ENCODE assay signal across 29 mouse cellular contexts in the genomic region with DNA sequence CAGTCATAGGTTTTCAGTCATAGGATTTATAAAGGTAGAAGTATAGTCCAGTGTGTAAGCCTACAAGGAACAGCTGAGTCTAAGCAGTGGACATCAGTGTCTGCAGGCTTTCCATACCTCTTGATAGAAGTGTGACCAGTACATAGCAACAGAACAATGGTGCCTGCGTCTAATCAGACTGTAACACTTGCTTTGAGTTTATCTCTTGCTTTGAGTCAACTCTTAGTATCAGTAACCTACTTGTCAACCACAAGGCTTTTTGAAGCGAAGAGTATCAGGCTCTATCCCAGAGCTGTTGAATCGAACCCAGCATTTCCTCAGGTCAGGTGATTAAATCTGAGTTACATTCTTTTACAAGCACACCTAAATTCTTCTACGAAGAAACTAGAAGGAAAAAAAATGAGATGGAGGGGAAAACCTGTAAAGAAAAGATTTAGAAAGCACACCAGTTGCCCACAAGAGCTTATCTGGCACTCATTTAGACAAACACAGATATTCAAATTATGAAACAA. TPM values are rescaled to one million over a fixed set of nuclear protein-coding genes. Genes with fewer than 3 reads are reported as not detected.
DNase-seq lines count a peak whose midpoint lies in the region; ATAC-seq and TF ChIP-seq lines count a peak whose summit lies in the region.
"Had no signal": no experiment of that assay in that cellular context is flagged by ENCODE, and none has a peak within 500 bp of the region (broad histone marks: within the 10 kb centered on the region; RNA-seq: fewer than 3 reads in every experiment).

No protein-coding gene starts in this region.

- 22% methylated on average over 4 of the region's 4 CpGs for WGBS in liver, embryonic 16.5 days (ENCODE audit: insufficient replicate concordance)
- 91% methylated on average over 4 of the region's 4 CpGs for WGBS in hindbrain, embryonic 12.5 days
- 97% methylated on average over 4 of the region's 4 CpGs for WGBS in hindbrain, embryonic 14.5 days

- H3K27ac ChIP-seq in CH12.LX (ENCODE audit: insufficient read depth, low read depth): no peak overlapping the region
- H3K27ac ChIP-seq in MEL (ENCODE audit: control insufficient read depth, low read depth, low read length): peak overlapping the region; percentile 8; the same call in 1 of the 2 replicates
- no peak overlapping the region for H3K27ac ChIP-seq in liver, embryonic 16.5 days (ENCODE audit: low read length)
- H3K27ac ChIP-seq in hindbrain, embryonic 12.5 days: no peak overlapping the region
- no peak overlapping the region for H3K27ac ChIP-seq in hindbrain, embryonic 14.5 days
- H3K27ac ChIP-seq: embryonic facial prominence, embryonic 13.5 days; forebrain, embryonic 10.5 days; gastrocnemius, adult 2 months; heart, adult 2 months; intestine, embryonic 15.5 days; kidney, postnatal 0 days; lung, embryonic 15.5 days; midbrain, embryonic 12.5 days; neural tube, embryonic 13.5 days had no signal

- peaks cover 5% of the 10 kb centered on the region; the same call in 1 of the 2 replicates for H3K79me2 ChIP-seq in CH12.LX (replicated peaks; ENCODE audit: control insufficient read depth, extremely low read depth, insufficient read depth, poor library complexity, severe bottlenecking)
- H3K79me2 ChIP-seq in MEL (ENCODE audit: control insufficient read depth, insufficient read depth, low read length, poor library complexity): peaks cover 12% of the 10 kb centered on the region

- DNase-seq in CH12.LX (ENCODE audit: extremely low read depth) (peak; percentile 17), MEL (ENCODE audit: low read depth, low spot score) (peak; percentile 74)
- DNase-seq in induced T-regulatory cell, adult 2 months (ENCODE audit: low read depth): peak; percentile 32
- DNase-seq in kidney, adult 11 months: no peak
- no peak for DNase-seq in hindbrain, embryonic 14.5 days (ENCODE audit: low spot score)
- DNase-seq: adrenal gland, postnatal 25 days; B cell, adult 2 months; cerebellum, adult 8-10 months; cerebellum, postnatal 36 days; gastrocnemius, adult 2 months; gastrocnemius, postnatal 36 days; heart, adult 2 months; heart, postnatal 4 days; kidney, adult 8-10 months; layer of hippocampus, postnatal 36 days; left cerebral cortex, postnatal 4 days; thymus, postnatal 4 days had no signal

- in situ Hi-C loops in CH12.LX (cut with MboI; ENCODE audit: low pct_ligation_motif_present, low pct_unique_long_range_greater_than_20kb, low sequenced_read_pairs): no loop called here

- no peak overlapping the region for H3K4me2 ChIP-seq in CH12.LX (ENCODE audit: insufficient read depth, low read depth, poor library complexity, severe bottlenecking)
- H3K4me2 ChIP-seq in liver, embryonic 16.5 days (ENCODE audit: low read depth, low read length): no peak overlapping the region
- no peak overlapping the region for H3K4me2 ChIP-seq in hindbrain, embryonic 12.5 days (replicated peaks)
- no peak overlapping the region for H3K4me2 ChIP-seq in hindbrain, embryonic 14.5 days (replicated peaks)
- H3K4me2 ChIP-seq: embryonic facial prominence, embryonic 13.5 days; intestine, embryonic 15.5 days; lung, embryonic 15.5 days; midbrain, embryonic 12.5 days; neural tube, embryonic 13.5 days had no signal

- peaks cover 21 to 70% of the 10 kb centered on the region in 2 experiments for H3K36me3 ChIP-seq in CH12.LX (replicated peaks in 1 of 2; ENCODE audit: control insufficient read depth in 1 of 2, insufficient read depth in 1 of 2, low read length in 1 of 2)
- H3K36me3 ChIP-seq in MEL (ENCODE audit: control insufficient read depth in 1 of 2, insufficient read depth in 2 of 2, low read length in 2 of 2): peaks cover 6 to 31% of the 10 kb centered on the region in 2 experiments
- H3K36me3 ChIP-seq in liver, embryonic 16.5 days (ENCODE audit: control insufficient read depth, insufficient read depth): no peaks in the 10 kb centered on the region
- H3K36me3 ChIP-seq in hindbrain, embryonic 12.5 days: peaks cover 6% of the 10 kb centered on the region; the same call in 1 of the 2 replicates
- peaks cover 7% of the 10 kb centered on the region; the same call in 1 of the 2 replicates for H3K36me3 ChIP-seq in hindbrain, embryonic 14.5 days (replicated peaks; ENCODE audit: control insufficient read depth, insufficient read depth)
- H3K36me3 ChIP-seq: intestine, embryonic 15.5 days had no signal

- peak; percentile 71 for ATAC-seq in liver, embryonic 16.5 days (ENCODE audit: low read depth)
- ATAC-seq in hindbrain, embryonic 12.5 days (ENCODE audit: low FRiP score): no peak
- ATAC-seq in hindbrain, embryonic 14.5 days (ENCODE audit: low FRiP score): no peak
- ATAC-seq: forebrain, embryonic 16.5 days; hindbrain, embryonic 16.5 days; intestine, embryonic 15.5 days had no signal

- H3K9ac ChIP-seq in CH12.LX (ENCODE audit: insufficient read depth, low read depth) (no peak overlapping the region), MEL (ENCODE audit: control insufficient read depth, low read depth, low read length, poor library complexity, severe bottlenecking) (no peak overlapping the region)
- H3K9ac ChIP-seq in liver, embryonic 16.5 days (ENCODE audit: low read depth, low read length): no peak overlapping the region
- H3K9ac ChIP-seq in hindbrain, embryonic 12.5 days: no peak overlapping the region
- no peak overlapping the region for H3K9ac ChIP-seq in hindbrain, embryonic 14.5 days
- H3K9ac ChIP-seq: embryonic facial prominence, embryonic 13.5 days; intestine, embryonic 15.5 days; lung, embryonic 15.5 days; midbrain, embryonic 12.5 days; neural tube, embryonic 13.5 days had no signal

- H3K4me3 ChIP-seq in CH12.LX (replicated peaks in 1 of 3; ENCODE audit: low read depth in 2 of 3, low read length in 2 of 3, poor library complexity in 1 of 3) (no peak overlapping the region), MEL (ENCODE audit: control insufficient read depth in 1 of 2, insufficient read depth in 1 of 2, low read depth in 2 of 2, low read length in 2 of 2) (no peak overlapping the region)
- H3K4me3 ChIP-seq in liver, embryonic 16.5 days (ENCODE audit: low read depth, low read length): no peak overlapping the region
- no peak overlapping the region for H3K4me3 ChIP-seq in hindbrain, embryonic 12.5 days
- no peak overlapping the region for H3K4me3 ChIP-seq in hindbrain, embryonic 14.5 days (replicated peaks; ENCODE audit: low read length)
- H3K4me3 ChIP-seq: embryonic facial prominence, embryonic 13.5 days; forebrain, embryonic 10.5 days; gastrocnemius, adult 2 months; heart, adult 2 months; intestine, embryonic 15.5 days; lung, embryonic 15.5 days; midbrain, embryonic 12.5 days; neural tube, embryonic 13.5 days had no signal

- TF ChIP-seq CTCF in CH12.LX (conservative IDR thresholded peaks at IDR 0.05 in 1 of 2, IDR thresholded peaks at IDR 0.05 in 1 of 2; ENCODE audit: low read depth in 2 of 2, low read length in 2 of 2): no peak
- TF ChIP-seq CTCF in MEL (IDR thresholded peaks at IDR 0.05 in 2 of 3, conservative IDR thresholded peaks at IDR 0.05 in 1 of 3; ENCODE audit: control insufficient read depth in 1 of 3, insufficient read depth in 1 of 3, low read depth in 2 of 3, low read length in 3 of 3, poor library complexity in 1 of 3, severe bottlenecking in 1 of 3): no peak

- no peaks in the 10 kb centered on the region for H3K9me3 ChIP-seq in CH12.LX (replicated peaks; ENCODE audit: low read length)
- no peaks in the 10 kb centered on the region for H3K9me3 ChIP-seq in MEL (replicated peaks; ENCODE audit: insufficient read depth, low read length)
- H3K9me3 ChIP-seq in liver, embryonic 16.5 days (replicated peaks; ENCODE audit: control insufficient read depth, low read length): no peaks in the 10 kb centered on the region
- H3K9me3 ChIP-seq in hindbrain, embryonic 12.5 days (replicated peaks): no peaks in the 10 kb centered on the region
- no peaks in the 10 kb centered on the region for H3K9me3 ChIP-seq in hindbrain, embryonic 14.5 days (ENCODE audit: control insufficient read depth, low read length)
- H3K9me3 ChIP-seq: embryonic facial prominence, embryonic 13.5 days; forebrain, embryonic 10.5 days; G1E; intestine, embryonic 15.5 days; lung, embryonic 15.5 days; midbrain, embryonic 12.5 days; neural tube, embryonic 13.5 days had no signal

- TF ChIP-seq POLR2A in CH12.LX (IDR thresholded peaks at IDR 0.05; ENCODE audit: low read depth, low read length) (no peak), MEL (IDR thresholded peaks at IDR 0.05; ENCODE audit: control insufficient read depth in 1 of 2, insufficient read depth in 1 of 2, low read depth in 1 of 2, low read length in 2 of 2, poor library complexity in 1 of 2) (no peak)

- peaks cover 8 to 26% of the 10 kb centered on the region in 2 experiments; a peak in 3 of 4 replicates for H3K4me1 ChIP-seq in CH12.LX (ENCODE audit: control insufficient read depth in 1 of 2, insufficient read depth in 2 of 2)
- H3K4me1 ChIP-seq in MEL (ENCODE audit: control insufficient read depth in 1 of 2, insufficient read depth in 2 of 2, low read length in 2 of 2): peaks cover 11 to 12% of the 10 kb centered on the region in 2 experiments
- peaks cover 9% of the 10 kb centered on the region for H3K4me1 ChIP-seq in liver, embryonic 16.5 days (ENCODE audit: control insufficient read depth, low read depth, low read length)
- H3K4me1 ChIP-seq in hindbrain, embryonic 12.5 days: no peaks in the 10 kb centered on the region
- no peaks in the 10 kb centered on the region for H3K4me1 ChIP-seq in hindbrain, embryonic 14.5 days (replicated peaks; ENCODE audit: control insufficient read depth, insufficient read depth, low read length)
- H3K4me1 ChIP-seq: embryonic facial prominence, embryonic 13.5 days; forebrain, embryonic 10.5 days; intestine, embryonic 15.5 days; lung, embryonic 15.5 days; midbrain, embryonic 12.5 days; neural tube, embryonic 13.5 days had no signal

- TF ChIP-seq EP300 in CH12.LX (IDR thresholded peaks at IDR 0.05; ENCODE audit: low read length) (peak; percentile 31; the same call in 1 of the 2 replicates), MEL (IDR thresholded peaks at IDR 0.05; ENCODE audit: low read depth in 1 of 2, low read length in 2 of 2) (peak; percentile 90 to 91)

- dilution Hi-C loops in CH12.LX (cut with MboI; ENCODE audit: extremely low pct_ligation_motif_present, extremely low pct_unique_long_range_greater_than_20kb, low sequenced_read_pairs): no loop called here

- TF ChIP-seq RAD21 in CH12.LX (IDR thresholded peaks at IDR 0.05; ENCODE audit: low read depth, low read length) (no peak), MEL (IDR thresholded peaks at IDR 0.05; ENCODE audit: low read depth, low read length) (no peak)

- H3K27me3 ChIP-seq in CH12.LX (replicated peaks) (no peaks in the 10 kb centered on the region), MEL (ENCODE audit: control insufficient read depth in 1 of 2, insufficient read depth in 2 of 2, low read length in 2 of 2) (no peaks in the 10 kb centered on the region)
- H3K27me3 ChIP-seq in liver, embryonic 16.5 days (ENCODE audit: control insufficient read depth, insufficient read depth, low read depth, low read length): no peaks in the 10 kb centered on the region
- no peaks in the 10 kb centered on the region for H3K27me3 ChIP-seq in hindbrain, embryonic 12.5 days
- H3K27me3 ChIP-seq in hindbrain, embryonic 14.5 days (ENCODE audit: control insufficient read depth, insufficient read depth, low read length): no peaks in the 10 kb centered on the region
- H3K27me3 ChIP-seq: embryonic facial prominence, embryonic 13.5 days; intestine, embryonic 15.5 days; lung, embryonic 15.5 days; midbrain, embryonic 12.5 days; neural tube, embryonic 13.5 days had no signal

RNA-seq across cellular contexts. Expression of gene Nup93, which starts 25.9 kb away (rescaled TPM):
- 46.0 and 65.9 TPM in 2 replicates for total RNA-seq in CH12.LX (2012; rRNA removed)
- 86.2 and 88.3 TPM in 2 replicates for total RNA-seq in CH12.LX (2014; rRNA removed)
- 99.6 and 102 TPM in 2 replicates for polyA plus RNA-seq in CH12.LX (2012; ENCODE audit: insufficient read length, low read depth)
- 71.6 and 75.5 TPM in 2 replicates for total RNA-seq in MEL (2012; rRNA removed)
- polyA plus RNA-seq in MEL (2012; ENCODE audit: insufficient read depth in 1 of 2, insufficient read length in 2 of 2, low read depth in 1 of 2, low replicate concordance in 2 of 2, missing spikeins in 1 of 2): 100 to 1,000 TPM; 110 to 292 TPM
- 34.0 and 37.7 TPM in 2 replicates for polyA plus RNA-seq in liver, embryonic 16.5 days (2015; fragmentation: Nextera tagmentation; extraction: Ambion mirVana)
- polyA plus RNA-seq in hindbrain, embryonic 12.5 days (2016; fragmentation: Nextera tagmentation; extraction: Ambion mirVana): 80.4 and 85.1 TPM in 2 replicates
- 58.9 and 63.3 TPM in 2 replicates for polyA plus RNA-seq in hindbrain, embryonic 14.5 days (2014; fragmentation: Nextera tagmentation; extraction: Ambion mirVana)

Comparison
In these comparisons a context has a peak if more than half of its experiments do, and no peak if none do; other contexts are left out.
1. DNase-seq: peak in CH12.LX (single experiment), MEL (single experiment) and induced T-regulatory cell, adult 2 months (single experiment); none in kidney, adult 11 months (single experiment) and hindbrain, embryonic 14.5 days (single experiment).
2. Of the 35 proteins assayed by ChIP-seq in both MEL and CH12.LX: peak only in MEL: ETS1, MAFK, MXI1, RCOR1, SIN3A, TCF12 and 1 more; only in CH12.LX: none; in both: BHLHE40 and EP300; in neither: 26.